Mouse (Mus musculus) liver, embryonic 15.5 days (tissue): ENCODE measurements around the gene Isoc2a. TPM values are rescaled to one million over a fixed set of nuclear protein-coding genes. Genes with fewer than 3 reads are reported as not detected.
A peak's percentile ranks its signal among the peaks of the same experiment; 100 is the strongest.

ENCODE experiments used
- ATAC-seq: fragments of 200-750 bp; cut with Nextera tagmentation; 2 replicates; pipeline ENCODE4 v1.8.0; 2017; ENCODE audit warnings: moderate number of reproducible peaks, mild to moderate bottlenecking, moderate library complexity; ENCODE audit not compliant: insufficient read depth
- H3K27ac ChIP-seq: fragments of 300-500 bp; sonication (generic); replicated peaks from 2 replicates; pipeline ENCODE4 v1.5.1; 2015; ENCODE audit warnings: mild to moderate bottlenecking, inconsistent platforms
- H3K27me3 ChIP-seq: fragments of 300-500 bp; sonication (generic); 2 replicates; pipeline ENCODE4 v1.6.1; 2015; ENCODE audit warnings: mild to moderate bottlenecking, inconsistent platforms
- H3K36me3 ChIP-seq: fragments of 300-500 bp; sonication (generic); replicated peaks from 2 replicates; pipeline ENCODE4 v1.6.1; 2015; ENCODE audit warnings: moderate library complexity, mild to moderate bottlenecking, inconsistent platforms
- H3K4me1 ChIP-seq: fragments of 300-500 bp; sonication (generic); replicated peaks from 2 replicates; pipeline ENCODE4 v1.6.1; 2015; ENCODE audit warnings: inconsistent platforms
- H3K4me2 ChIP-seq: fragments of 300-500 bp; sonication (generic); 2 replicates; pipeline ENCODE4 v1.6.1; 2015; ENCODE audit warnings: moderate library complexity, mild to moderate bottlenecking, inconsistent platforms
- H3K4me3 ChIP-seq: fragments of 300-500 bp; sonication (generic); replicated peaks from 2 replicates; pipeline ENCODE4 v1.5.1; 2015; ENCODE audit warnings: mild to moderate bottlenecking, inconsistent platforms
- H3K9ac ChIP-seq: fragments of 300-500 bp; sonication (generic); 2 replicates; pipeline ENCODE4 v1.6.1; 2015; ENCODE audit warnings: moderate library complexity, mild to moderate bottlenecking, inconsistent platforms
- H3K9me3 ChIP-seq: fragments of 300-500 bp; sonication (generic); replicated peaks from 2 replicates; pipeline ENCODE4 v1.6.1; 2016; ENCODE audit warnings: inconsistent platforms
- WGBS: fragments of 180-500 bp; shearing (Covaris S2); methylation state at CpG from one replicate; pipeline ENCODE4 v1.1.7; 2015; ENCODE audit warnings: mixed read lengths; ENCODE audit not compliant: insufficient replicate concordance; 5-methylcytosine and 5-hydroxymethylcytosine counted together
- polyA plus RNA-seq: library from polyadenylated mRNA; unstranded; fragments of >200 nt; fragmentation: Nextera tagmentation; extraction: Ambion mirVana; gene quantifications from 2 replicates; pipeline ENCODE4 v1.2.1, GENCODE M21; 2015

Gene Isoc2a
- polyA plus RNA-seq, 1 experiment from 2014 or later: 0.77 TPM

GRCm38 (mm10) chr7:4919971-4920370 lies 43.0 kb downstream of the Isoc2a start:
- Histone ChIP-seq H3K4me2 (no peak overlapping the region), H3K4me1 (peaks cover 48% of the 10 kb centered on the region), H3K9me3 (no peaks in the 10 kb centered on the region), H3K4me3 (no peak overlapping the region), H3K9ac (no peak overlapping the region), H3K27me3 (peaks cover 37% of the 10 kb centered on the region), H3K27ac (no peak overlapping the region), H3K36me3 (peaks cover 36% of the 10 kb centered on the region)
- ATAC-seq: no peak
- 84% methylated on average over 21 of the region's 21 CpGs for WGBS

- Histone ChIP-seq H3K4me3 (no peak overlapping the region), H3K9ac (no peak overlapping the region), H3K4me1 (peaks cover 47% of the 10 kb centered on the region), H3K4me2 (no peak overlapping the region), H3K36me3 (peaks cover 36% of the 10 kb centered on the region), H3K9me3 (no peaks in the 10 kb centered on the region), H3K27ac (no peak overlapping the region), H3K27me3 (peaks cover 42% of the 10 kb centered on the region)
- ATAC-seq: no peak
- 88% methylated on average over 19 of the region's 19 CpGs for WGBS
Observed at GRCm38 (mm10) chr7:4920496-4920895, 43.5 kb downstream of the Isoc2a start.

GRCm38 (mm10) chr7:4920976-4921823 lies 44.2 kb downstream of the Isoc2a start:
- ATAC-seq: no peak
- H3K27ac ChIP-seq: no peak overlapping the region
- H3K9me3 ChIP-seq: no peaks in the 10 kb centered on the region
- H3K4me3 ChIP-seq: no peak overlapping the region
- peaks cover 36% of the 10 kb centered on the region for H3K36me3 ChIP-seq
- peaks cover 49% of the 10 kb centered on the region for H3K27me3 ChIP-seq
- no peak overlapping the region for H3K9ac ChIP-seq
- peak overlapping the region; percentile 10; the same call in 1 of the 2 replicates for H3K4me2 ChIP-seq
- peaks cover 40% of the 10 kb centered on the region for H3K4me1 ChIP-seq
- 31% methylated on average over 23 of the region's 23 CpGs for WGBS

- no peaks in the 10 kb centered on the region for H3K9me3 ChIP-seq
- 24% methylated on average over 8 of the region's 8 CpGs for WGBS
- H3K4me3 ChIP-seq: no peak within 1 kb of the TSS
- H3K27ac ChIP-seq: no peak within 1 kb of the TSS
- peak within 1 kb of the TSS; percentile 43 for H3K4me2 ChIP-seq
- ATAC-seq: no peak
- peaks cover 56% of the 10 kb centered on the region for H3K27me3 ChIP-seq
- no peak within 1 kb of the TSS for H3K9ac ChIP-seq
- peaks cover 36% of the 10 kb centered on the region for H3K36me3 ChIP-seq
- peaks cover 33% of the 10 kb centered on the region for H3K4me1 ChIP-seq
Observed at GRCm38 (mm10) chr7:4921824-4922482, 45.0 kb downstream of the Isoc2a start, which contains the start of gene Nat14. Gene Nat14 (plus strand): TSS chr7:4922028.

GRCm38 (mm10) chr7:4922508-4922907 lies 45.6 kb downstream of the Isoc2a start:
- 2% methylated on average over 14 of the region's 14 CpGs for WGBS
- Histone ChIP-seq H3K4me3 (no peak overlapping the region), H3K9me3 (no peaks in the 10 kb centered on the region), H3K4me1 (peaks cover 29% of the 10 kb centered on the region), H3K9ac (no peak overlapping the region), H3K27ac (no peak overlapping the region), H3K27me3 (peaks cover 61% of the 10 kb centered on the region), H3K36me3 (peaks cover 33% of the 10 kb centered on the region), H3K4me2 (peak overlapping the region; percentile 43)
- ATAC-seq: no peak

GRCm38 (mm10) chr7:4922931-4923565 lies 46.1 kb downstream of the Isoc2a start:
- no peak overlapping the region for H3K27ac ChIP-seq

GRCm38 (mm10) chr7:4923586-4924364 lies 46.8 kb downstream of the Isoc2a start:
- Histone ChIP-seq H3K4me1 (peaks cover 29% of the 10 kb centered on the region), H3K9me3 (no peaks in the 10 kb centered on the region), H3K4me3 (no peak overlapping the region), H3K27me3 (peaks cover 61% of the 10 kb centered on the region), H3K9ac (no peak overlapping the region), H3K36me3 (peaks cover 22% of the 10 kb centered on the region), H3K27ac (no peak overlapping the region), H3K4me2 (peak overlapping the region; percentile 29; the same call in 1 of the 2 replicates)
- ATAC-seq: no peak
- 8% methylated on average over 37 of the region's 37 CpGs for WGBS

More at GRCm38 (mm10) chr7:4922931-4923565, 46.1 kb downstream of the Isoc2a start:
- WGBS: 4% methylated on average over 14 of the region's 14 CpGs
- Histone ChIP-seq H3K27me3 (peaks cover 61% of the 10 kb centered on the region), H3K4me3 (no peak overlapping the region), H3K36me3 (peaks cover 29% of the 10 kb centered on the region), H3K9ac (no peak overlapping the region), H3K9me3 (no peaks in the 10 kb centered on the region), H3K4me1 (peaks cover 29% of the 10 kb centered on the region), H3K4me2 (peak overlapping the region; percentile 43)
- ATAC-seq: no peak

- Histone ChIP-seq H3K9ac (no peak overlapping the region), H3K27ac (no peak overlapping the region), H3K4me2 (0 out of 2 replicates have a peak overlapping the region, but pooled peaks have one; percentile 29), H3K36me3 (peaks cover 15% of the 10 kb centered on the region), H3K4me3 (no peak overlapping the region), H3K4me1 (peaks cover 29% of the 10 kb centered on the region), H3K27me3 (peaks cover 61% of the 10 kb centered on the region), H3K9me3 (no peaks in the 10 kb centered on the region)
- 0% methylated on average over 4 of the region's 4 CpGs for WGBS
- no peak for ATAC-seq
Observed at GRCm38 (mm10) chr7:4924483-4924882, 47.5 kb downstream of the Isoc2a start.

GRCm38 (mm10) chr7:4924891-4925301 lies 47.9 kb downstream of the Isoc2a start:
- H3K9me3 ChIP-seq: no peaks in the 10 kb centered on the region
- 19% methylated on average over 3 of the region's 4 CpGs for WGBS
- H3K27ac ChIP-seq: no peak overlapping the region
- peaks cover 29% of the 10 kb centered on the region for H3K4me1 ChIP-seq
- H3K27me3 ChIP-seq: peaks cover 61% of the 10 kb centered on the region
- H3K4me3 ChIP-seq: no peak overlapping the region
- ATAC-seq: no peak
- H3K4me2 ChIP-seq: no peak overlapping the region
- peaks cover 11% of the 10 kb centered on the region for H3K36me3 ChIP-seq
- no peak overlapping the region for H3K9ac ChIP-seq
